9 mouse cellular contexts compared by ENCODE assay signal in the genomic region with DNA sequence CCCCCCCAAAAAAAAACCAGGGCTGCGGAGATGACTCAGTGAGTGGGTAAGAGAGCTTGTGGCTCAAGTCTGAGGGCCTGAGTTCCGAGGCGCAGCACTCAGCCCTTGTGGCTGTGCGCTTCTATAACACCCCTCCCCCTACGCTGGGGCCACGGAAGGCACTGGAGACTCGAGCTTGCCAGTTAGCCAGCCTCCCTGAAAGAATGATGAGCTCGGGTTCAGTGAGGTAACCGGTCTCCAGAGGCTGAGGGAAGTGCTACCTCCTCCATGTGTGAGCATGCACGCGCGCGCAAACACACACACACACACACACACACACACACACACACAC.
DNase-seq lines count a peak whose midpoint lies in the region; ATAC-seq and TF ChIP-seq lines count a peak whose summit lies in the region.
"Had no signal": no experiment of that assay in that cellular context is flagged by ENCODE, and none has a peak within 500 bp of the region (broad histone marks: within the 10 kb centered on the region; RNA-seq: fewer than 3 reads in every experiment).

No protein-coding gene starts in this region.

- peak; percentile 33 for DNase-seq in lung, embryonic 14.5 days
- DNase-seq in lung, postnatal 10 days, result no peak
- peak; percentile 50 for DNase-seq in forebrain, embryonic 10.5 days (ENCODE audit: extremely low spot score, low spot score)
- DNase-seq in limb, embryonic 10.5 days (ENCODE audit: low spot score), result peak; percentile 40
- peak; percentile 70 for DNase-seq in retina, embryonic 14.5 days (ENCODE audit: low spot score)
- DNase-seq in thymus, postnatal 25 days, result no peak
- DNase-seq: heart, postnatal 10 days had no signal

- no peaks in the 10 kb centered on the region for H3K9me3 ChIP-seq in lung, embryonic 14.5 days (ENCODE audit: low read depth, low read length)
- no peaks in the 10 kb centered on the region for H3K9me3 ChIP-seq in forebrain, embryonic 10.5 days
- H3K9me3 ChIP-seq in limb, embryonic 10.5 days (replicated peaks), result no peaks in the 10 kb centered on the region
- H3K9me3 ChIP-seq: limb, embryonic 15.5 days had no signal

- peak; percentile 69; the same call in 1 of the 2 replicates for ATAC-seq in lung, embryonic 14.5 days (ENCODE audit: insufficient read depth)
- no peak for ATAC-seq in megakaryocyte progenitor cell, adult 5-6 weeks (replicated peaks; ENCODE audit: poor library complexity)

- H3K4me3 ChIP-seq in lung, embryonic 14.5 days (ENCODE audit: low read depth, low read length), result no peak overlapping the region
- peak overlapping the region; percentile 23; the same call in 1 of the 2 replicates for H3K4me3 ChIP-seq in forebrain, embryonic 10.5 days
- 0 out of 2 replicates have a peak overlapping the region, but pooled peaks have one; percentile 6 for H3K4me3 ChIP-seq in limb, embryonic 10.5 days
- H3K4me3 ChIP-seq: limb, embryonic 15.5 days had no signal

- H3K27ac ChIP-seq in lung, embryonic 14.5 days (ENCODE audit: low read depth), result no peak overlapping the region
- H3K27ac ChIP-seq in forebrain, embryonic 10.5 days, result peak overlapping the region; percentile 63; the same call in 1 of the 2 replicates
- no peak overlapping the region for H3K27ac ChIP-seq in limb, embryonic 10.5 days
- H3K27ac ChIP-seq: limb, embryonic 15.5 days had no signal

- no peaks in the 10 kb centered on the region for H3K36me3 ChIP-seq in lung, embryonic 14.5 days (ENCODE audit: insufficient read depth)
- no peaks in the 10 kb centered on the region for H3K36me3 ChIP-seq in forebrain, embryonic 10.5 days (replicated peaks)
- H3K36me3 ChIP-seq in limb, embryonic 10.5 days, result no peaks in the 10 kb centered on the region
- H3K36me3 ChIP-seq: limb, embryonic 15.5 days had no signal

- no peaks in the 10 kb centered on the region for H3K4me1 ChIP-seq in lung, embryonic 14.5 days (ENCODE audit: insufficient read depth)
- peaks cover 29% of the 10 kb centered on the region for H3K4me1 ChIP-seq in forebrain, embryonic 10.5 days
- H3K4me1 ChIP-seq in limb, embryonic 10.5 days, result peaks cover 11% of the 10 kb centered on the region
- H3K4me1 ChIP-seq: limb, embryonic 15.5 days had no signal

- H3K27me3 ChIP-seq in lung, embryonic 14.5 days (ENCODE audit: insufficient read depth, low read length), result no peaks in the 10 kb centered on the region
- H3K27me3 ChIP-seq in forebrain, embryonic 10.5 days (ENCODE audit: poor library complexity, severe bottlenecking), result peaks cover 22% of the 10 kb centered on the region
- H3K27me3 ChIP-seq in limb, embryonic 10.5 days (ENCODE audit: low read depth, poor library complexity, severe bottlenecking), result peaks cover 15% of the 10 kb centered on the region; the same call in 1 of the 2 replicates

- no peak for TF ChIP-seq CTCF in lung, embryonic 14.5 days (IDR thresholded peaks at IDR 0.05; ENCODE audit: low read depth)

- no peak overlapping the region for H3K4me2 ChIP-seq in lung, embryonic 14.5 days
- H3K4me2 ChIP-seq: limb, embryonic 15.5 days had no signal

- WGBS in lung, embryonic 14.5 days, result 7% methylated on average over 13 of the region's 13 CpGs
- 21% methylated on average over 13 of the region's 13 CpGs for WGBS in forebrain, embryonic 10.5 days
- WGBS in limb, embryonic 10.5 days, result 10% methylated on average over 13 of the region's 13 CpGs

- H3K9ac ChIP-seq in lung, embryonic 14.5 days, result no peak overlapping the region
- H3K9ac ChIP-seq: limb, embryonic 15.5 days had no signal

Comparison
In these comparisons a context has a peak if more than half of its experiments do, and no peak if none do; other contexts are left out.
1. DNase-seq: peak in lung, embryonic 14.5 days (single experiment), forebrain, embryonic 10.5 days (single experiment), limb, embryonic 10.5 days (single experiment) and retina, embryonic 14.5 days (single experiment); none in lung, postnatal 10 days (single experiment) and thymus, postnatal 25 days (single experiment).